Mouse (Mus musculus) hindbrain, embryonic 16.5 days (tissue): ENCODE measurements around the gene Spats1. TPM values are rescaled to one million over a fixed set of nuclear protein-coding genes. Genes with fewer than 3 reads are reported as not detected.

ENCODE experiments used
- ATAC-seq: fragments of 200-750 bp; cut with Nextera tagmentation; 2 replicates; pipeline ENCODE4 v1.8.0; 2017; ENCODE audit warnings: moderate TSS enrichment, moderate library complexity
- H3K27ac ChIP-seq: fragments of 300-500 bp; sonication (generic); 2 replicates; pipeline ENCODE4 v1.5.1; 2014; ENCODE audit warnings: low read depth, mild to moderate bottlenecking, control low read depth, low read length, moderate library complexity
- H3K27me3 ChIP-seq: fragments of 300-500 bp; sonication (generic); replicated peaks from 2 replicates; pipeline ENCODE4 v1.6.1; 2014; ENCODE audit warnings: low read length; ENCODE audit not compliant: control insufficient read depth, insufficient read depth
- H3K36me3 ChIP-seq: fragments of 300-500 bp; sonication (generic); 2 replicates; pipeline ENCODE4 v1.6.1; 2014; ENCODE audit warnings: mild to moderate bottlenecking, low read length, moderate library complexity, mixed read lengths; ENCODE audit not compliant: control insufficient read depth, insufficient read depth
- H3K4me1 ChIP-seq: fragments of 300-500 bp; sonication (generic); 2 replicates; pipeline ENCODE4 v1.6.1; 2014; ENCODE audit warnings: low read depth, low read length; ENCODE audit not compliant: control insufficient read depth, insufficient read depth
- H3K4me2 ChIP-seq: fragments of 300-500 bp; sonication (generic); 2 replicates; pipeline ENCODE4 v1.6.1; 2014; ENCODE audit warnings: mild to moderate bottlenecking, low read length, control low read depth, moderate library complexity
- H3K4me3 ChIP-seq: fragments of 300-500 bp; sonication (generic); 2 replicates; pipeline ENCODE4 v1.5.1; 2014; ENCODE audit warnings: mild to moderate bottlenecking, low read length, control low read depth, moderate library complexity
- H3K9ac ChIP-seq: fragments of 300-500 bp; sonication (generic); 2 replicates; pipeline ENCODE4 v1.6.1; 2014; ENCODE audit warnings: low read depth, mild to moderate bottlenecking, control low read depth, low read length, moderate library complexity
- H3K9me3 ChIP-seq: fragments of 300-500 bp; sonication (generic); 2 replicates; pipeline ENCODE4 v1.6.1; 2014; ENCODE audit warnings: mild to moderate bottlenecking, low read length, moderate library complexity; ENCODE audit not compliant: control insufficient read depth
- WGBS: fragments of 180-500 bp; shearing (Covaris S2); extraction: QIAGEN DNeasy Blood & Tissue Kit; methylation state at CpG from one replicate; pipeline ENCODE4 v1.1.7; 2014; 5-methylcytosine and 5-hydroxymethylcytosine counted together
- polyA plus RNA-seq: library from polyadenylated mRNA; unstranded; fragments of >200 nt; fragmentation: Nextera tagmentation; extraction: Ambion mirVana; gene quantifications from 2 replicates; pipeline ENCODE4 v1.2.1, GENCODE M21; 2015

Gene Spats1
- polyA plus RNA-seq, result 2.4 and 3.5 TPM in 2 replicates

- Histone ChIP-seq H3K4me1 (peaks cover 10% of the 10 kb centered on the region; the same call in 1 of the 2 replicates), H3K4me2 (peak within 1 kb of the TSS; percentile 69), H3K36me3 (no peaks in the 10 kb centered on the region), H3K27me3 (no peaks in the 10 kb centered on the region), H3K9ac (peak within 1 kb of the TSS; percentile 58), H3K27ac (peak within 1 kb of the TSS; percentile 62), H3K9me3 (no peaks in the 10 kb centered on the region), H3K4me3 (peak within 1 kb of the TSS; percentile 45)
- peak; percentile 91 for ATAC-seq
- WGBS, result 4% methylated on average over 30 of the region's 30 CpGs
Measured at GRCm38 (mm10) chr17:45474669-45475465, at the start of gene Spats1. Gene Spats1 (minus strand): TSS chr17:45475415.

DNA sequence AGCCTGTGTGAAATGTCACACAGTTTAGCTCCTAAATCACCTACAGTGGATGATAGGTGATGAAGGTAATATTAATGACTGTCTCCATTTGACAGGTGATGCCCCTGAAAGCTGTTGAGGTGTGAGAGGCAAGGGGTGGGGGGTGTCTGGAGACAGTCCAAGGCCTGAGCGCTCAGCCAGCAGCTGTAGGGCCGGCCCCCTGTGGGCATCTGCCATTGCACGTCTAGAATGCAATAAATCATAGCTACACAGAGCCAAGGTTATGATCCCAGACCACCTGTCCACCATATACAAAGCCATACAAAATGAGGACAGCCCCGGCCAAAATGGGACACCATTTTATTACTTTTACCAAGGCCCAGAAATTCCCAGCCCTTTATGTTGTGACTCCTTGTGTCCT lies 49.7 kb upstream of the Spats1 start:
- Histone ChIP-seq H3K9me3 (no peaks in the 10 kb centered on the region), H3K36me3 (peaks cover 2% of the 10 kb centered on the region; the same call in 1 of the 2 replicates), H3K27me3 (peaks cover 2% of the 10 kb centered on the region; the same call in 1 of the 2 replicates), H3K4me3 (no peak overlapping the region), H3K27ac (no peak overlapping the region), H3K9ac (no peak overlapping the region), H3K4me2 (no peak overlapping the region), H3K4me1 (peaks cover 15% of the 10 kb centered on the region)
- whole genome bisulfite sequencing, result 60% methylated on average over 4 of the region's 4 CpGs
- ATAC-seq, result no peak; the same call in 1 of the 2 replicates

DNA sequence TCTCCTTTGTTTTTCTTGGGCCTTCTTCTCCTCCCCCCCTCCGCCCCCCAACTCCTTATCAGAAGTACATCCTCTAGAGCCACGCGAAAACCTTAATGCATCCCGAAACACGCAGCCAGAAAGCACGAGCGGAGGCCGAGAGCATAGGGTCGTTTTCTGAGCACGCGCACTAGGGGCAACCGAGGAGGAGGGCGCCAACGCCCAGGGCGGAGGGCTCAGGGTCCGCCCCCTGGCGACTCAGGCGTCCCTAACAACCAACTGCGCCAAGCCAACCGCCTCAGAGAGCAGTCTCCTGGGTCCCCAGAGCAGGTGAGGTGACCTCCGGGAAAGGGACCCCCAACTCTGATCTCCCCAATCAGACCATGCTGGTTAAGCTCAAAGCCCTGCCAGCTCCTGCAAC lies 48.0 kb upstream of the Spats1 start, which contains the start of gene Tcte1:
Gene Tcte1, plus strand, starts transcription at position 172 of the 400 bp plus-strand sequence.
- H3K4me1 ChIP-seq, result peaks cover 15% of the 10 kb centered on the region
- H3K4me3 ChIP-seq, result peak within 1 kb of the TSS; percentile 41
- no peaks in the 10 kb centered on the region for H3K9me3 ChIP-seq
- no peak within 1 kb of the TSS; the same call in 1 of the 2 replicates for H3K27ac ChIP-seq
- peaks cover 3% of the 10 kb centered on the region; the same call in 1 of the 2 replicates for H3K36me3 ChIP-seq
- peak within 1 kb of the TSS; percentile 68 for H3K9ac ChIP-seq
- WGBS, result under 1% methylated on average over 18 of the region's 21 CpGs
- ATAC-seq, result peak; percentile 64
- H3K4me2 ChIP-seq, result peak within 1 kb of the TSS; percentile 78
- H3K27me3 ChIP-seq, result no peaks in the 10 kb centered on the region; the same call in 1 of the 2 replicates

DNA sequence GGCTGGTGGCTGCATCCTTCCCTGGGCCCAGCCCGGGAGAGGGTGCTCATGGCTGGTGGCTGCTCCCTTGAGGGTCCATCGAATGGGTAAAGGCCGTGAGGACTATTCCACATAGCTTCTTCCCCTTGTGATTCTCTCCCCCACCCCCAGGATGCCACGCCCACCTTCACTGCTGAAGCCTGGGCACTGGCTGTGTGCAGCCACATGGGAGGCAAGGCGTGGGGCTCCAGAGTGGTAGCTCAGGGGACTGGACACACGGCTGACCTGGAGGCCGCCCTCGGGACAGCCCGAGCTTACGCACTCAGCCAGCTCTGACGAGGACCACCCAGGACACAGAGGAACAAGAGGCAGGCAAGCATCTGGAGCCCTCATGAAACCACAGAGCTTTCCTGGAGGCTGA lies 44.9 kb upstream of the Spats1 start:
- Histone ChIP-seq H3K36me3 (peaks cover 5% of the 10 kb centered on the region; the same call in 1 of the 2 replicates), H3K27me3 (no peaks in the 10 kb centered on the region), H3K9me3 (no peaks in the 10 kb centered on the region), H3K4me2 (no peak overlapping the region), H3K9ac (no peak overlapping the region), H3K4me1 (peaks cover 14% of the 10 kb centered on the region), H3K27ac (no peak overlapping the region; the same call in 1 of the 2 replicates), H3K4me3 (no peak overlapping the region)
- ATAC-seq, result no peak
- WGBS, result 79% methylated on average over 11 of the region's 11 CpGs

GRCm38 (mm10) chr17:45518766-45519475 lies 43.7 kb upstream of the Spats1 start:
- Histone ChIP-seq H3K4me2 (no peak overlapping the region), H3K9ac (no peak overlapping the region), H3K9me3 (no peaks in the 10 kb centered on the region), H3K27me3 (no peaks in the 10 kb centered on the region), H3K4me3 (no peak overlapping the region), H3K27ac (peak overlapping the region; percentile 49; the same call in 1 of the 2 replicates), H3K4me1 (peaks cover 14% of the 10 kb centered on the region), H3K36me3 (peaks cover 5% of the 10 kb centered on the region; the same call in 1 of the 2 replicates)
- 72% methylated on average over 12 of the region's 12 CpGs for WGBS
- ATAC-seq, result peak; percentile 35

DNA sequence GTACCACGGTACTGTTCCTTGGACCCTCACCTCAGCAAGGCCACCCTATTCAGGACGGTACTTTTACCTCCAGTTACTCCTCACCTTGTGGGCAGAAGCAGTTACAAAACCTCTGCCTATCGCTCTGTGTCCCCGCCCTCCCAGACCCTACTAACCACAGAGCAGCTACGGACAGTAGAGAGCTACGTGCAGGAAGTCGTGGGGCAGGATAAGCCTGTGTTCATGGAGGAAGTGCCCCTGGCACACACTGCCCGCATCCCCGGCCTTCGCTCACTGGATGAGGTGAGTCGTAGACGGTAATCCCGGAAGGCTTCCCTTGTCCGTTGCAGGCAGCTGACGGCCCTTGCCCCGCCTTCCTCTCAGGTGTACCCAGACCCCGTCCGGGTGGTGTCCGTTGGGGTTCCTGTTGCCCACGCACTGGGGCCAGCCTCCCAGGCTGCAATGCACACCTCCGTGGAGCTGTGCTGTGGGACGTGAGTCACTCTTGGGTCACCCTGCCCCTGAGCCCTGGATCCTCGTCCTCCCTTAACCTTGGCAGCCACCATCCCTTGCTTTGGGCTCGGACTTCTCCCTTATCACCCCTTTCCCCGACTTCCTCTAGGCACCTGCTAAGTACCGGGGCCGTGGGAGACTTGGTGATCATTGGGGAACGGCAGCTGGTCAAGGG lies 42.5 kb upstream of the Spats1 start:
- no peak for ATAC-seq
- H3K4me1 ChIP-seq, result peaks cover 5% of the 10 kb centered on the region
- no peak overlapping the region for H3K4me3 ChIP-seq
- H3K9ac ChIP-seq, result no peak overlapping the region
- H3K36me3 ChIP-seq, result peaks cover 5% of the 10 kb centered on the region; the same call in 1 of the 2 replicates
- H3K27me3 ChIP-seq, result no peaks in the 10 kb centered on the region
- H3K27ac ChIP-seq, result no peak overlapping the region
- 93% methylated on average over 28 of the region's 28 CpGs for WGBS
- H3K4me2 ChIP-seq, result no peak overlapping the region
- no peaks in the 10 kb centered on the region for H3K9me3 ChIP-seq

DNA sequence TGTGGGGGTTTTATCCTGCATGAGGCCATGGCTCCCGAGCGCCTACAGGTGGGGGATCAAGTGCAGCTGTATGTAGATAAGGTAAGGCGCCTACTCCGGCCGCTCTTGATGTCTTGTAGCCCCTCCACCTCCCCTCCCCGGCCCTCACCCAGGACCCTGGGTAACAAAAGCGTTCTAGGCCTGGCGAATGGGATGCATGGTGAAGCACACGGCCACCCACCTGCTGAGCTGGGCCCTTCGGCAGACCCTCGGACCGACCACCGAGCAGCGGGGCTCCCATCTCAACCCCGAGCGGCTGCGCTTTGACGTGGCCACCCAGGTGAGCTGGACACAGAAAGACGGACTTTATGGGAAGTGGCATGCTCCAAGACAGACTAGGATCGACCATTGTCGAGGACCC lies 41.9 kb upstream of the Spats1 start:
- Histone ChIP-seq H3K9ac (no peak overlapping the region), H3K4me3 (no peak overlapping the region), H3K4me1 (no peaks in the 10 kb centered on the region), H3K4me2 (no peak overlapping the region), H3K27me3 (no peaks in the 10 kb centered on the region), H3K36me3 (peaks cover 5% of the 10 kb centered on the region; the same call in 1 of the 2 replicates), H3K9me3 (no peaks in the 10 kb centered on the region), H3K27ac (no peak overlapping the region)
- ATAC-seq, result no peak
- 91% methylated on average over 21 of the region's 21 CpGs for WGBS

GRCm38 (mm10) chr17:45516488-45516887 lies 41.3 kb upstream of the Spats1 start:
- Histone ChIP-seq H3K4me1 (no peaks in the 10 kb centered on the region), H3K27me3 (no peaks in the 10 kb centered on the region), H3K9me3 (no peaks in the 10 kb centered on the region), H3K9ac (no peak overlapping the region), H3K4me2 (no peak overlapping the region), H3K27ac (no peak overlapping the region), H3K4me3 (no peak overlapping the region), H3K36me3 (peaks cover 5% of the 10 kb centered on the region; the same call in 1 of the 2 replicates)
- 57% methylated on average over 8 of the region's 8 CpGs for WGBS
- peak; percentile 40; the same call in 1 of the 2 replicates for ATAC-seq
